Mouse (Mus musculus): ENCODE data around the gene Igfbpl1. TPM values are rescaled to one million over a fixed set of nuclear protein-coding genes. Genes with fewer than 3 reads are reported as not detected.

The Igfbpl1 gene
- polyA plus RNA-seq, 1 experiment, result 0.25 TPM

DNA sequence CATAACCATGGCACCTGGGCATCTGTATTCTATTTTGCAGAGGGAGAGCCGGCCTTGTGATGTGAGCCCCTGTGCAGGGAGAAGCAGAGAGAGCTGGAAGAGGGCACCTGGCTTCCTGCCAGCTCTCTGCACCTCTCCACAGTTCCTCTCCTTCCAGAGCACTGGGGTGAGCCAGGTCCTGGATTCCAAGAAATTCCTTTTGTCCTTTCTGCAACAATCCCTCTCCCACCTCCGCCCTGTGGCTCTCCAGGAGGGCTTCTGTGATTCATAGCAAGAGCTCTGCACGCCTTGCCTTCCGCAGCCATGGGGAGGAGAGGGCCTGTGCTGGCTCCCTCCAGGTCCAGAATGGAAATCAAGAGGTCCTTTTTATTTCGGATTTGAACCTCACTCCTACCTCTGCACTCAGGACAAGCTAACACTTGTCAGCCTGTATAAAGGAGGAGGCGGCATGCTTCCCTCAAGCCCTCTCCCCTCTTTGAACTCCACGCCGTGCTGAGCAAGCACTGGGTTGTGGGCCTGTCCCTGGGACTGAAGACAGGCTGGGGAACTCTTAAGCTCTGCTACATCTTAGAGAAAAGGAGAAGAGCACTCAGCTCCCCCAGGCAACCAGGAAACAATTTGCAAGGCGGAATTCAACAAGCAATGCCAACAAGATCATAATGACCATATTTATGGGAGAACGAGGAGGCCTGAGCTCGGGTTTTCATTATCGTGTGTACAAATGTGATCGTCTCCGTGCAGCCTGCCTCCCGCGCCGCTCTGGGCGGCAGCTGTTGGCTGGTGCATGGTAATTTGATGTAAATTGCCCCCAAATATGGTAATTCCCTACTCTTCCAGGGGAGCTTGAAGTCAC lies 63.2 kb downstream of the Igfbpl1 start:
- Histone ChIP-seq H3K4me1 (ENCODE audit: control insufficient read depth, insufficient read depth, low read length) (no peaks in the 10 kb centered on the region), H3K27me3 (ENCODE audit: control insufficient read depth, insufficient read depth, low read length) (no peaks in the 10 kb centered on the region), H3K27ac (ENCODE audit: control insufficient read depth, insufficient read depth, low read depth, low read length) (peak overlapping the region; percentile 45; the same call in 1 of the 2 replicates), H3K36me3 (ENCODE audit: control insufficient read depth, insufficient read depth, low read length) (no peaks in the 10 kb centered on the region), H3K4me3 (ENCODE audit: control insufficient read depth, low read depth, low read length) (no peak overlapping the region)
- TF ChIP-seq CTCF (IDR thresholded peaks at IDR 0.05; ENCODE audit: control insufficient read depth, insufficient read depth, insufficient replicate concordance, low read depth, low read length), result no peak
- TF ChIP-seq POLR2A (IDR thresholded peaks at IDR 0.05; ENCODE audit: control insufficient read depth, low read depth, low read length), result no peak

DNA sequence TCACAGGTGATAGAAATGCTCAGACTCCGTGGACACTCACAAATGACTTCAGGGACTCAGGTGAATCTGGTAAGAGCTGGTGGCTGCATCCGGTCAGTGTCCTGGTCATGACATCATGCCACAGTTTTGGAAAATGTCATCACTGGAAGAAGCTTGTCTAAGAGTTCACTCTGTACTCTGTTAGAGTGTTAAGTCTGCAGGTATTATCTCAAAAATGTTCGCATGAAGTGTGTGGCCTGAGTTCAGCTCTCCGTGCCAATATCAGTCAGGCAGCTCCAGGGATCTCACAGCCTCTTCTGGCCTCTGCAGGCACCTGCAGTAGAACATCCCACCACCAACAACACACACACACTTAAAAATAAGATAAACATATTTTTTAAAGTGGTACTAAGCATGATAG lies 64.1 kb downstream of the Igfbpl1 start:
- Histone ChIP-seq H3K27me3 (ENCODE audit: control insufficient read depth, insufficient read depth, low read length) (no peaks in the 10 kb centered on the region), H3K27ac (ENCODE audit: control insufficient read depth, insufficient read depth, low read depth, low read length) (no peak overlapping the region), H3K36me3 (ENCODE audit: control insufficient read depth, insufficient read depth, low read length) (no peaks in the 10 kb centered on the region), H3K4me1 (ENCODE audit: control insufficient read depth, insufficient read depth, low read length) (no peaks in the 10 kb centered on the region), H3K4me3 (ENCODE audit: control insufficient read depth, low read depth, low read length) (no peak overlapping the region)
- TF ChIP-seq POLR2A (IDR thresholded peaks at IDR 0.05; ENCODE audit: control insufficient read depth, low read depth, low read length) (no peak), CTCF (IDR thresholded peaks at IDR 0.05; ENCODE audit: control insufficient read depth, insufficient read depth, insufficient replicate concordance, low read depth, low read length) (no peak)

Other genes with a start within 250 kb of the Igfbpl1 start
- gene Aldh1b1, start 27.9 kb downstream of the Igfbpl1 start, polyA plus RNA-seq (2012; rRNA removed), result 8.7 and 9.8 TPM in 2 replicates
- gene Stra6l, start 21.7 kb upstream of the Igfbpl1 start, polyA plus RNA-seq (2012; rRNA removed), result 0.48 and 0.52 TPM in 2 replicates
- 15.6 and 15.9 TPM in 2 replicates for gene Ccdc180, start 63.4 kb upstream of the Igfbpl1 start, polyA plus RNA-seq (2012; rRNA removed)
- gene Tdrd7, start 138.4 kb upstream of the Igfbpl1 start, polyA plus RNA-seq (2012; rRNA removed), result 94.9 and 98.5 TPM in 2 replicates
- 24.7 and 29.7 TPM in 2 replicates for gene Tmod1, start 212.0 kb upstream of the Igfbpl1 start, polyA plus RNA-seq (2012; rRNA removed)

All from testis, adult 2 months (tissue).